Mouse (Mus musculus): Measurements from ENCODE around the gene Krt83. TPM values are rescaled to one million over a fixed set of nuclear protein-coding genes. Genes with fewer than 3 reads are reported as not detected.
"Not testable (repeated sequence)": the region's sequence is repeated elsewhere in the genome, so short reads cannot be mapped to it uniquely, and the experiment has no call there.

Gene Krt83
- 1 to 10 TPM; 5.8 to 6.6 TPM for polyA plus RNA-seq (2017; shearing (Covaris generic))

DNA sequence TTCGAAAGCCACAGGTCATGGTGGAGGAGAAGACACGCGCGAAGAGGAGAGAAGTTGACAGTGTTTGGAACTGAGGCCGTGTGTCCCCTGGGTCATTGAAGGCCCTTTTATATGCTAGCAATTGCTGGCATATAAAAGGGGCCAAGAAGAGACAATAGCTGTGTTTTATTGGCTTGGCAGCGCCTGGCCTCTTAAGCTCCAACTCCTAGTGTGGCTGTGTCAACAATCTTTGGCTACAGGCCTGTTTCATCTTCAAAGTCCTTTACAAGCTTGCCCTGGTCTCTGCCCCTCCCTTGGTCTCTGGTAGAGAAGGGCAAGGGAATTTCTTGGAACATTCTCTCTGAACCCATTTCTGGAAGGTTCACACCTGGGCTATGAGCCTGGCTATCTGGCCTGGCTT lies at the start of gene Krt83:
Gene Krt83 (minus strand): TSS at position 82 of the 400 bp plus-strand sequence.
- ATAC-seq: no peak

DNA sequence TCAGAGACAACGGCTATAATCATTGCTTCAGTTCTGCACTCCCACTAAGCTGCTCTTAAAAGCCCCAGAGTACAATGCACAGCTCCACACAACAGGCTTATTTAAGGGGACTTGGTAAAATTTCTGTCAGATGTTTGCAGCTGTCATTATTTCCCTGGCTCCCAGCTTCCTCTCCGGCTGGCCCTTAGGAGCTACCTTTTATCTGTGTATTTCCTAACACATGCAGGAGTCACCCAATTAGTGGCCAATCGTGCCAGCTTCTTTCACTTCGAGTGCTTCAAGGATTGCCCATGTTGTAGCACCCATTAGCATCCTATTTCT lies 47.2 kb upstream of the Krt83 start:
- ATAC-seq: no peak

DNA sequence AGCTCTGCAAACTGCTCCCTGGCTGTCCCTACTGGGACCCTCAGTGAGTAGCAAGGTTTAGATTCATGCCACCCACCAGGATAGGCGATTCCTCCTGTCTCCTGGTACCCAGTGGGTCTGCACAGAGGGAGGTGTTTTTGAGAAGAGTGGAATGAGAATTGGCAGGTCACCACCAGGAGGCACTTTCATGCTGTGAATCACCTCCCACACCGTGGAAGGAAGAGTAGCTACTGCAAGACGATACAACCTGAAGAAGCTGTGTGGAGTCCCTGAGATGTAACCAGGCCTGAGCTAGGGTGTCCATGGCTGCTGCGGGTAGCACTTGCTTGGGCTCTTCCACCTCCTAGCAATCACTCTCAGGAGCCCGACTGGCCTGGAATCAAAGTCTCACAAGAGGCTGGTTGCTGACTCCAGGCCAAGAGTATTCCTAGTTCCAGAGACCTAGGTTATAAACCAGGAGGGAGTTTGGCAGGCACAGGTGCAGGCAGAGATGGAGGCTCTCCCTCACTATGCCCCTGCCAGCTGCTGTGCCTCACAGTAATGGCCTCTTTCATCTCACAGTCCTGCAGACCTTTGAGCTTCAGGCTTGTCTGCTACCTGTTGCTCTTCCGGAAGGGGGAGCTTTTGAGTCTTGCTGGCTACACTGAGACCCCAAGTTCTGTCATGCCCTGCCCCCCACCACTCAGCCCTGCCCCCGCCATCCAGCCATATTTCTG lies 46.7 kb upstream of the Krt83 start:
- no peak for ATAC-seq

DNA sequence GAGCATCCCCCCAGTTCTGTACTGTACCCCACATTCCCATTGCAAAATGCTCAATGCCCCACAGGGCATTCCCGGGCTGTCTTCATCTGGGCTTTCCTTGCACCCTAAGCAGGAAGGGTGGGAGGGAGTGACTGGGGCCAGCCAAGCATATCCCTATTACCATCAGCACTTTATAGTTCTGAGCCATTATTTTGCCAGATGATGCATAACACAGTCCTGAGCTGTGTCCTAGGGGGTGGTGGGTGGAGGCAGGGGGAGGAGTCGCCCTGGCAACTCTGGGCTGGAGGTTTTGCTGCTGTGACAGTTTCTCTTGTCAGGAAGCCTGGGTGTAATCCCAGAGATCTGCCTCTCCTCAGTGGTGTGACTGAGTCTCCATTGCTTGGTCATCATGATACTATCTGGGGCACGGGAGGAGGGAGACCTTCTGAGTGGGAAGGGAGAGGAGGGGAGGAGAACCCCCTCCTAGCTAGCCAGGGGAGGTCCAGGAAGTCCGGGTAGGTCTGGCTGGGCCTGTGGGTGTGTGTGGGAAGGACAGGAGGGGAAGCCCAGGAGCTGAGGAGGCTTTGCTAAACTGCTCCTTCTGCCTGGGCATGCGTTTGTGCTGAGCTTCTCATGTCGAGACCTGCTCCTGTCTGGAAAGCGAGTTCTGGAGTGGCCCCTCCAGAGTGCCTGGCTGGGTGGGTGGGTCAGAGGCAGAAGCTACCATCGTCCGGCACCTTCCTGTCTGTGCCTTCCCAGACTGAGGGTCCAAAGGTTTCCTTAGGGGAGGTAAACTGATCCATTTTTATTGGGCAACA lies 44.9 kb upstream of the Krt83 start:
- no peak for ATAC-seq

DNA sequence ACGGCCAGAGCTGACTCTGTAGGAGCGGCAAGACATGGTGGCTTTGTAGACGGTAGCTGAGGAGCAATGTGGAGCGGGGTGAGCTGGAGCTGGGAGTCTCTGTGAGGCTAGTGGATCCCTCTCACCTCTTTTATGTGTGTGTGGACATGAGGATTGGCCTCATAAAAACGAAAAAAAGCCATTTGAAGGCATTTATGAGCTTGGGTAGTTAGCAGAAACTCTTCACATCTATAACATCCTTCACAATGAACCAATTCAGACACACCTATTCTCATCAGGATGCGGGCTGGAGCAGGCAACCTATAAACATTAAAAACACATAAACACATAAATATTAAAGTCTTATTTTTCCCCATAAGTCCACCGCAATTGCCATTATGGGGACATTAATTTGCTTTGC lies 41.4 kb upstream of the Krt83 start, which contains the start of gene Krt84:
Gene Krt84 (minus strand): TSS at position 101 of the 400 bp plus-strand sequence.
- no peak for ATAC-seq

DNA sequence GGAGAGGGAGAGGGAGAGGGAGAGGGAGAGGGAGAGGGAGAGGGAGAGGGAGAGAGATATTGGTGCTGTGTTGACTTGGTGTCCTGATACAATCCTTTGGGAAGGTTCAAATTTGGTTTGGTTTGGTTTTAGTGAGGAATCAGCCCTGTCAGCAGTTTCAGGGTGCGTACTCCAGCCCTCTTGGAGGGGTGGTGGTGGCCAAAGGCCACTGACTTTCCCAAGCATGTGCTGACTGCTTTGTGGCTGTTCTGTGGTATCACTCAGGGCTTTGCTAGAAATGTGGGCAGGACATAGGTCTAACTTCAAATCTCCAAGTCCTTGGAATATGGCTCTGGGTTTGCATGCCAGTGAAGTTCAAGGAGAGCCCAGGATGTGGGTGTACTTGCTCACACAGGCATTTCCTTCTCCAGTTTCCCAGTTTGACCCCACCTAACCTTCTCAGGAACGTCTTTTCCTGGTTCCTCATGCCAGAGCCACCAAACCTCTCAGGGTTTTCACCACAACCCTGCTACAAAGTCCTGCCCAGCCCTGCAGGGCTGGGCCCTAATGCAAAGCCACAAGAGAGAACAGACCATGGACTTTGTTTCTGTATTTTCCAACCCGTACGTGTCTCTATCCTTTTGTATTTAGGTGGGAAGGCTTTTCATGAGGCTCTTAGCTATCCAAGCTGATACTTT lies 31.4 kb upstream of the Krt83 start:
- no peak for ATAC-seq

GRCm38 (mm10) chr15:101519792-101520191 lies 28.5 kb upstream of the Krt83 start:
- ATAC-seq: no peak

- ATAC-seq: not testable (repeated sequence)
Measured at GRCm38 (mm10) chr15:101517161-101517560, 25.8 kb upstream of the Krt83 start, which contains the start of gene Gm49425. Gene Gm49425, minus strand, starts transcription at chr15:101517261.

GRCm38 (mm10) chr15:101508247-101508646 lies 16.9 kb upstream of the Krt83 start:
- ATAC-seq: no peak

DNA sequence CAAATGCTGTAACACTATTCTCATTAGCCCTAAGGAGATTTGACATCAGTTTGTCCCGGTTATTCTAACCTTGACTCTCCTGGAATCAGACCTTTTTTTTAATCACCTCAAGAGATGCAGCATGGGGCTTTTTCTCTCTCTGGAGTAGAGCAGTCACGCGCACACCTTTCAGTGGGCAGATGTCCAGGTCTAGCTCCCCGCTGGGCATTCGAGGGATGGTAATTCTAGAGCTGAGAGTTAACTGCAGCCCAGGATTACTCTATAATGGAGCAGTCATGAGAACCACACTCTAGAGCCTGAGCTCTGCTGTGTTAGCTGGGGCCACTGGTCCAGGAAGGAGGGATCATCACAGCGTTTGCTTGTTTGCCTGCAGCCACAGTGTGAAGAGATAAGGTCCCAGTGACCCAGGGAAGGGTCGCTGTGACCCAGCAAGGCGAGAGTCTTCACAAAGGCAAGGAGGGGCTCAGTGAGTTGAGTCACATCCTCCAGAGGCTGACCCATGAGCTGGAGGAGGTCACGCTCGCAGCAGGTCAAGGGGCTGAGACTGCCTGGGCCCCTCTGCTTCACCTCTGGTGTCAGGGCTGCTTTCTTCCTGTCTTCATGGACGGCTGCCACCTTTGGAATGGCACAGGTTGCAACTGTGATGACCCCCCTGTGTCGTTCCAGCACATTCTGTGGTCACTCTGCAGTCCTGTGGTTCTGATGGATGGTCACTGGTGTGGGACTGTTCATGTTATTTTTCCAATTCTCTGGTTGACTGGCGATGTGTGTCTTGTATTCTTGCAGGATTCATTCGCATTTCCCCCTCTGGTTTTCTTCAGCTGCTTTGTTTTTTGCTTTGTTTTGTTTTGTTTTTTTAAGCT lies 15.8 kb upstream of the Krt83 start:
- ATAC-seq: no peak

- ATAC-seq: no peak
Measured at GRCm38 (mm10) chr15:101497181-101497580, 5.9 kb upstream of the Krt83 start.

DNA sequence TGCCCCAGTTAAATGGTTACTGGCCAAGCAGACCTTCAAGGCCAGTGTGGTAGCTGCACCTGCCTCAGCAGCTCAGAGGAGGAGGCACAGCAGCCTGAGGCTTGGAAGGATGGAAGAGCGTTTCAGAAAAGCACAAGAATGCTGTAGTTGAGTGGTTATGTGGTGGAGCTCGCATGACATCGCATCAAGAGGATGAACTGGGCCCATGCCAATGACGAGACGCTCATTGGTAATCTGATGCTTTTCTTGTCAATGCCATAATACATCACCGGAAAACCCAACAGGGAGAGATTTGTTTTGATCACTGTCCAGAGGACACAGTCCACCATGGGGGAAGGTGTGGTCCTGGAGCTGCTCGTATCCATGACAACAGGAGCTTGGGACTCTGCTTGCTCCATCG lies 4.0 kb upstream of the Krt83 start:
- ATAC-seq: no peak

DNA sequence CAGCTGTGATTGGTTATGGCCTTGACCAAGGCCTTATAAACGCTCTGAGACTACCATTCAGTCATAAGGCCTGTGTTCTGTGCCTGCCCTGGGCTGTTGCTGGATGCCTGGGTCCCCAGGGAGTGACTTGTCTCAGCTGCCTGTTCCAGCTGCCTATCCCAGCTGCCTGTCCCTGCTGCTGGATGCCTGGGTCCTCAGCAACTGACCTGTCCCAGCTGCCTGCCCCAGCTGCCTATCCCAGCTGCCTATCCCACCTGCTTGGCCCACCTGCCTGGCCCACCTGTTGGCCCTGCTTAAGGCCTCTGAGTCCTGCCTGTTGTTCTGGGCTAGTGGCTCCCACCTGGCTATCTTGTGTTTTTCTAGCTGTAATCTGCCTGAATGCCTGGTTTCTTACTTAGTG lies 2.9 kb upstream of the Krt83 start:
- no peak for ATAC-seq

DNA sequence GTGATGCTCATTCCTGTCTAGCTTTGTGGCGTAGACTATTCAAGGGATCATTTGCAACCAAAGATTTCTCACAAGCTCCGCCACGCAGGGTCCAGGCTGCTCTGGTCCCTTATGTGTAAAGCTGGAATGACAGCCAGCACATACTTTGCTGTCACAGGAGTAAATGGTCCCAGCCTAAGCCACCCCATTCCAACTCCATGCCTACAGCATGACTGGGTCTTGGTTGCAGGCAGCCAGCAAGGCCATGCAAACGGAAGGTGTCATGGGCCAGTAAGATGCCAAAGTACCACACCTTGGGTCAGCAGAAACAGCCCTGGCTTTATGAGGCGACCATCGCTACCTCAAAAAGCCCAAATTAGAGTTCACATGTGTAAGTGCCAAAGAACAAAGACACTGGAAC lies 2.4 kb upstream of the Krt83 start:
- ATAC-seq: no peak

DNA sequence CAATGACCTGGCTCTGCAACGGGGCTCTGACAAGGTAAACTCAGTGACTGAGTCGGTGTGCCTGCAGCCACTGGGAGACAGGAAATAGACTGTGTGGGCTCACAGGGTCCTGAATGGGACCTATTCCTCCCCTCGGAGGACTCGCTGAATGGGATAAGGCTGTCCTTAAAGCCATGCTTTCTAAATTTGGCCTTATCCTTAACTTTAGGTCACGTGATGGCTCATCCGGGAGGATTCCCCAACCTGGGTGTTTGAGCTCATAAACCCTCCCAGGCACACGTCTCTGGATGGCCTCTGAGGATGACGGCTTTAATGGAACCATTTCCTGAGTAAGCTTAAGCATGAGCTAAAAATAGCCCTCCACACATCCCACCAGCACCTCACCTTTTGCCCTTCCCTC lies 1.4 kb upstream of the Krt83 start:
- ATAC-seq: no peak

GRCm38 (mm10) chr15:101485911-101486635 lies 5.2 kb downstream of the Krt83 start:
- peak; percentile 68 for ATAC-seq

GRCm38 (mm10) chr15:101484939-101485338 lies 6.4 kb downstream of the Krt83 start:
- ATAC-seq: no peak

DNA sequence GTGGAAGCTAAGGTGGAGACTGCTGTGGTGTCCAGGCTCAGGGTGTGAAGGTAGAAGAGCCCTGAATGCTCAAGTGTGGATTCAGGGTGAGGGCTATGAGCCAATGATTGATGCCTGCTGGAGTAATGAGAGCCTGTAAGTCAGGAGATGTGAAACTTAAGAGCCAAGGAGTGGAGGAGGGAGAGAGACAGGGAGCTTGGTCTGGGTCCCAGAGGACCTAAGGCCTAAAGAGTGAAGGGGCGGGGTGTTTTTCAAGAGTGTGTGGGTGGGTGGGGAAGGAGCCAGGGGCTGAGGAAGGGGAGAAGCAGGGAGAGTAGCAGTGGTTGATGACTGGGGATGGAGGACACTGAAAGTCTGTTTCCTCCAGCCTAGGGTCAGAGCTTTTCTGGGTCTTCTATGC lies 7.7 kb downstream of the Krt83 start:
- ATAC-seq: no peak

GRCm38 (mm10) chr15:101482056-101482455 lies 9.3 kb downstream of the Krt83 start:
- ATAC-seq: no peak

- no peak for ATAC-seq
Measured at GRCm38 (mm10) chr15:101479666-101480060, 11.6 kb downstream of the Krt83 start.

- no peak for ATAC-seq
Measured at GRCm38 (mm10) chr15:101479007-101479665, 12.2 kb downstream of the Krt83 start.

Data from activated CD4-positive, CD25-positive, alpha-beta regulatory T cell, adult 4 months (primary cell).